Mouse (Mus musculus): ENCODE measurements around the gene Ankrd34a.

The Ankrd34a gene

GRCm38 (mm10) chr3:96606618-96607017 is 10.2 kb downstream of the Ankrd34a start:
- DNase-seq (ENCODE audit: low read depth, low spot score) = no peak

- DNase-seq (ENCODE audit: low read depth, low spot score) = no peak
Measured at GRCm38 (mm10) chr3:96617941-96618340, 21.5 kb downstream of the Ankrd34a start.

- no peak for DNase-seq (ENCODE audit: low read depth, low spot score)
Measured at GRCm38 (mm10) chr3:96623201-96623600, 26.8 kb downstream of the Ankrd34a start.

GRCm38 (mm10) chr3:96629729-96630600 is 33.5 kb downstream of the Ankrd34a start, which contains the start of gene Rbm8a:
TSS of gene Rbm8a (plus strand) at chr3:96629933.
- DNase-seq (ENCODE audit: low read depth, low spot score) = peak; percentile 99

GRCm38 (mm10) chr3:96632058-96632457 is 35.6 kb downstream of the Ankrd34a start:
- no peak for DNase-seq (ENCODE audit: low read depth, low spot score)

- no peak for DNase-seq (ENCODE audit: low read depth, low spot score)
Measured at GRCm38 (mm10) chr3:96634015-96634414, 37.6 kb downstream of the Ankrd34a start.

- peak; percentile 93 for DNase-seq (ENCODE audit: low read depth, low spot score)
Measured at GRCm38 (mm10) chr3:96634928-96635879, 38.8 kb downstream of the Ankrd34a start, which contains the start of the genes Pex11b and Gm42957. TSS of gene Pex11b (plus strand) at chr3:96635376. TSS of gene Gm42957 (plus strand) at chr3:96635474.

- no peak for DNase-seq (ENCODE audit: low read depth, low spot score)
Measured at GRCm38 (mm10) chr3:96635906-96636305, 39.5 kb downstream of the Ankrd34a start.

- DNase-seq (ENCODE audit: low read depth, low spot score) = no peak
Measured at GRCm38 (mm10) chr3:96636448-96636847, 40.0 kb downstream of the Ankrd34a start.

GRCm38 (mm10) chr3:96639219-96639618 is 42.8 kb downstream of the Ankrd34a start:
- peak; percentile 85 for DNase-seq (ENCODE audit: low read depth, low spot score)

GRCm38 (mm10) chr3:96645018-96645649 is 48.7 kb downstream of the Ankrd34a start, which contains the start of gene Itga10:
TSS of gene Itga10 (plus strand) at chr3:96645584.
- peak; percentile 83 for DNase-seq (ENCODE audit: low read depth, low spot score)

- no peak for DNase-seq (ENCODE audit: low read depth, low spot score)
Measured at GRCm38 (mm10) chr3:96647365-96647764, 50.9 kb downstream of the Ankrd34a start.
